Mouse (Mus musculus): ENCODE results near the gene Mei4.

Gene Mei4

DNA sequence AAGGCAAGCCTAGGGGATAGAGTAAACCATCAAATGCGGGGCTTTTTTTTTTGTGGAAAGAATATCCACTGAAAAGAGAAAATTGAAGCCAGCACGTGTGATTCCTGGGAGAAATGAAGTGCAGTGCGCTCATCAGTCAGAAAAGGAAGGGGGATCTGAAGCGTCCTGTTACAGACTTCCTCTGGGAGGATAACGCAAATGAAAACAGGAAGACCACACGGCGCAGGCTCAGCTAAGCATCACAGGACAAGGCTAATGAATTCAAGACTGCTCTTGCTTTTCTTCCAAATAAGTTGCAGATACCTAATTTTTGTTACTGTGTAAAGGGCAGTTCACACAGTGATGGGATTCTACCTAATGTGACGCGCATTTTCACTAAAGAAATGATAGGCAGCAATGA, 296.7 kb downstream of the Mei4 start:
- DNase-seq (ENCODE audit: low spot score), result no peak

GRCm38 (mm10) chr9:82162415-82162814, 298.9 kb downstream of the Mei4 start:
- DNase-seq (ENCODE audit: low spot score), result no peak

GRCm38 (mm10) chr9:82217976-82218375, 354.5 kb downstream of the Mei4 start:
- DNase-seq (ENCODE audit: low spot score), result no peak

- DNase-seq (ENCODE audit: low spot score), result no peak
Observed at GRCm38 (mm10) chr9:82247695-82248445, 384.4 kb downstream of the Mei4 start.
